Mouse (Mus musculus): Measurements from ENCODE around the gene Tbc1d8. TPM values are rescaled to one million over a fixed set of nuclear protein-coding genes. Genes with fewer than 3 reads are reported as not detected.

Tbc1d8 gene
- polyA plus RNA-seq, 1 experiment from 2014 or later = 10.0 TPM

DNA sequence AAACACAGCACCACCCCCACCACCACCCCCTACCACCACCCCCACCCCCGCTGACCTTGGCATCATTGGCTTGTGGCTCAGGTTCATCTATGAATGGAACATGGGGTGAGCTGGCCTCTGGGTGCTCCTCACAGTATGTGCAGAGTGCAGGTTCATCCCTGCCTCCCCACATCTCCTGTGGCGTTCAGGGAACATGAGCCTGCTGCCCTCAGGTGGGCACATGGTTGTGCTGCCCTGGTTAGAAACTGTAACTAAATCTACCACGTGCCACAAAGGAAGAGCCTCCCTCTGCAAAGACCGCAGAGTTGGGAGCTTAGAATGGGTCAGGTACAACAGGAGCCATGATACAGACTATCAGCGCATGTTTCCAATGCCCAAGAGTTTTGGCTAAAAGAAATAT is 135.3 kb downstream of the Tbc1d8 start:
- WGBS = 87% methylated on average over 5 of the region's 5 CpGs

DNA sequence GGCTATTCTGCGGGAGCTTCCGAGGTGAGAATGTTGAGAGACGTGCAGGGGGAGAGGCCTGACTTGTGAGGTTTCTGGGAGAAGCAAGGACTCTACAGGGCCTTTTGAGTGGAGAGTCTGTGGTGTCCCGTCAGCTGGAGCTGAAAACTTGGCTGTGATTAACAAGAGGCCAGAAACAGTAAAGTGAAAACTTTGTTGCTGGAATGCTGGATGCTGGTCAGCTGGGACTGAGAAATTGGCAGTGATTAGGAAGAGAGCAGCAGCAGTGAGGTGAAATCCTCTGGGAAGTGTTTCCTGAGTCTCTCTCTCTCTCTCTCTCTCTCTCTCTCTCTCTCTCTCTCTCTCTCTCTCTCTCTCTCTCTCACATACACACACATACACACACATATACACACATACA is 136.7 kb downstream of the Tbc1d8 start:
- no peak for ATAC-seq (ENCODE audit: low FRiP score)
- no peaks in the 10 kb centered on the region for H3K27me3 ChIP-seq (ENCODE audit: control insufficient read depth, insufficient read depth, low read length)
- no peaks in the 10 kb centered on the region for H3K36me3 ChIP-seq (replicated peaks; ENCODE audit: control insufficient read depth, insufficient read depth)
- no peaks in the 10 kb centered on the region for H3K9me3 ChIP-seq (ENCODE audit: control insufficient read depth, low read length)
- no peak overlapping the region for H3K4me2 ChIP-seq (replicated peaks)
- no peak overlapping the region for H3K4me3 ChIP-seq (replicated peaks; ENCODE audit: low read length)
- no peak overlapping the region for H3K27ac ChIP-seq
- 81% methylated on average over 4 of the region's 4 CpGs for WGBS
- H3K4me1 ChIP-seq (replicated peaks; ENCODE audit: control insufficient read depth, insufficient read depth, low read length) = no peaks in the 10 kb centered on the region
- H3K9ac ChIP-seq = no peak overlapping the region
- DNase-seq (ENCODE audit: low spot score) = no peak

More for the DNA sequence above, 135.3 kb downstream of the Tbc1d8 start:
- H3K9me3 ChIP-seq (ENCODE audit: control insufficient read depth, low read length) = no peaks in the 10 kb centered on the region
- H3K4me1 ChIP-seq (replicated peaks; ENCODE audit: control insufficient read depth, insufficient read depth, low read length) = no peaks in the 10 kb centered on the region
- no peak overlapping the region for H3K4me2 ChIP-seq (replicated peaks)
- H3K27ac ChIP-seq = no peak overlapping the region
- DNase-seq (ENCODE audit: low spot score) (no peak), ATAC-seq (ENCODE audit: low FRiP score) (no peak)
- H3K4me3 ChIP-seq (replicated peaks; ENCODE audit: low read length) = no peak overlapping the region
- no peaks in the 10 kb centered on the region for H3K36me3 ChIP-seq (replicated peaks; ENCODE audit: control insufficient read depth, insufficient read depth)
- H3K9ac ChIP-seq = no peak overlapping the region
- H3K27me3 ChIP-seq (ENCODE audit: control insufficient read depth, insufficient read depth, low read length) = no peaks in the 10 kb centered on the region

DNA sequence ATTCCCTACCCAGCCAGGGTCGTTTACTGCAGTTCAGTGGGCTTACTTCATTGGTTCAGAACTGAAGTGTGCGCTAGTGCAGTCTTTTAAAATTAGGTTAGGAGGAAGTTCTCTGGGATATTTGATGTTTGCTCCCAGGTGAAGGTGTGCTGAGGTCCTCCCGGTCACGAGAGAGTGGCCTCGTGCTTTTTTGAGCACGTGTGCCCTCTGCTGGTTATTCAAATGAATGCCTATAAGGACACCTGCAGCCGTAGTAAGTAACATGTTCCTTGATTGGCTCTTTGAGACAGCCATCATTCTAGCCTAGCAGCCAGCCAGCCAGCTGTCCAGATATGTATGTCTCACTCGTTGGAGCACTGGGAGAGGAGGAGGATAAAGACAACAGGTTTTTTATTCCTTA is 137.9 kb downstream of the Tbc1d8 start:
- Histone ChIP-seq H3K9ac (no peak overlapping the region), H3K4me3 (replicated peaks; ENCODE audit: low read length) (no peak overlapping the region), H3K27ac (no peak overlapping the region), H3K27me3 (ENCODE audit: control insufficient read depth, insufficient read depth, low read length) (no peaks in the 10 kb centered on the region), H3K36me3 (replicated peaks; ENCODE audit: control insufficient read depth, insufficient read depth) (no peaks in the 10 kb centered on the region), H3K4me1 (replicated peaks; ENCODE audit: control insufficient read depth, insufficient read depth, low read length) (no peaks in the 10 kb centered on the region), H3K9me3 (ENCODE audit: control insufficient read depth, low read length) (no peaks in the 10 kb centered on the region), H3K4me2 (replicated peaks) (no peak overlapping the region)
- ATAC-seq (ENCODE audit: low FRiP score) (no peak), DNase-seq (ENCODE audit: low spot score) (peak; percentile 74)
- WGBS = 27% methylated on average over 8 of the region's 8 CpGs

DNA sequence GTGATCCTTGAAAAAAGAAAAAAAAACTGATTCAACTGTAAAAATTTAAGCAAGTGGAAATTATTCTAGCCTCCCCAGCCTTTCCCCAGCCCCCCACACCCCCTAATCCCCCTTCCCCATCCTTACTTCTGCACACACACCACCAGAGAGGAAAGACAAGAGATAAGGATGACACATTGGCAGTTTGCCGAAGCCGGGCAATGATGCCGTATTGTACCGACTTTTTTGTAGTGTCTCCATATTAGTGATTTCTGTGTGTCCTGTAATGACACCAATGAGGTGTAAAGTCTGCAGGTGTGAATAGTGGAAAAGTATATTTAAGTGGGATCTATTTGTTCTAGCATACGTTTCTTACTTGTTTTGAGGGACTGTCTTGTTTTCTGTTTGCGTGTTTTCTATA is 138.4 kb downstream of the Tbc1d8 start:
- WGBS = 86% methylated on average over 6 of the region's 6 CpGs
- no peak overlapping the region for H3K4me2 ChIP-seq (replicated peaks)
- no peaks in the 10 kb centered on the region for H3K36me3 ChIP-seq (replicated peaks; ENCODE audit: control insufficient read depth, insufficient read depth)
- H3K4me3 ChIP-seq (replicated peaks; ENCODE audit: low read length) = no peak overlapping the region
- no peaks in the 10 kb centered on the region for H3K27me3 ChIP-seq (ENCODE audit: control insufficient read depth, insufficient read depth, low read length)
- ATAC-seq (ENCODE audit: low FRiP score) (no peak), DNase-seq (ENCODE audit: low spot score) (no peak)
- H3K4me1 ChIP-seq (replicated peaks; ENCODE audit: control insufficient read depth, insufficient read depth, low read length) = no peaks in the 10 kb centered on the region
- H3K9ac ChIP-seq = no peak overlapping the region
- H3K27ac ChIP-seq = no peak overlapping the region
- H3K9me3 ChIP-seq (ENCODE audit: control insufficient read depth, low read length) = no peaks in the 10 kb centered on the region

DNA sequence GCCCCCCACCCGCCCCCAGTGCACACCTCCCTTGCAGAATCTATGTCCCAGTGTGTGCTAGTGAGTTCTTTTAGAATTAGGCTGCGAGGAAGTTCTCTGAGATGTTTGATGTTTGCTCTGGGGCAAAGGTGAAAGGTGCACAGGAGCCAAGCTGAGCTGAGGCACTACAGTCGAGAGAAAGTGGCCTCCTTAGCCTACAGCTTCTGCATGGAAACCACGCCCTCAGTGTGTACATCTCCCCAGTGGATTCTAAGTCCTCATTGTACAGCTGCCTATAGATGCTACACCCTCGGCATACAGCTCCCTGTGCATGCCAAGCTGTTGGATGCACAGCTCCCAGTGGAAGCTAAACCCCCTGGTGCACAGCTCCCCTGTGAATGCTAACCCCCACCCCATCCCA is 139.1 kb downstream of the Tbc1d8 start:
- H3K9me3 ChIP-seq (ENCODE audit: control insufficient read depth, low read length) = no peaks in the 10 kb centered on the region
- no peak overlapping the region for H3K27ac ChIP-seq
- no peaks in the 10 kb centered on the region for H3K4me1 ChIP-seq (replicated peaks; ENCODE audit: control insufficient read depth, insufficient read depth, low read length)
- no peaks in the 10 kb centered on the region for H3K36me3 ChIP-seq (replicated peaks; ENCODE audit: control insufficient read depth, insufficient read depth)
- DNase-seq (ENCODE audit: low spot score) (no peak), ATAC-seq (ENCODE audit: low FRiP score) (no peak)
- no peak overlapping the region for H3K4me2 ChIP-seq (replicated peaks)
- H3K9ac ChIP-seq = no peak overlapping the region
- H3K4me3 ChIP-seq (replicated peaks; ENCODE audit: low read length) = no peak overlapping the region
- 50% methylated on average over 5 of the region's 5 CpGs for WGBS
- H3K27me3 ChIP-seq (ENCODE audit: control insufficient read depth, insufficient read depth, low read length) = no peaks in the 10 kb centered on the region

DNA sequence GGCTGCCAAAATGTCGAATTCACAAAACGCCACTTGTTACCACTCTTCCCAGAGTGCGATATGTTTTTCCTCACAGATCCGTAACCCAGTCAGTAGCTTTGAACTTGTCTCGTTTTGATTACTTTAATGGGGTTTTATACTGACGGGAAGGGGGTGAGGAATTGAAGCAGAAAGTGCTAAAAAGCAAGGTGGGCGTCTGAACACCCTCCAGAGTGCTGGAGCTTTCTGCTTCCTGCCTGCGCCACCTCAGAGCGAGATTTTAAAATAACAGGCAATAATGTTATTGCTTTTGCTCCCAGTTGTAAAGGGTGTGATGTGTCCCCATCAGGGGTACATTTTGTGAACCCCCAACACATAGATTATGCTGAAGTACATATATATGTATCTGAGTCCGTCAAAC is 139.7 kb downstream of the Tbc1d8 start:
- Histone ChIP-seq H3K9me3 (ENCODE audit: control insufficient read depth, low read length) (no peaks in the 10 kb centered on the region), H3K36me3 (replicated peaks; ENCODE audit: control insufficient read depth, insufficient read depth) (no peaks in the 10 kb centered on the region), H3K27me3 (ENCODE audit: control insufficient read depth, insufficient read depth, low read length) (no peaks in the 10 kb centered on the region), H3K4me2 (replicated peaks) (no peak overlapping the region), H3K4me1 (replicated peaks; ENCODE audit: control insufficient read depth, insufficient read depth, low read length) (no peaks in the 10 kb centered on the region), H3K27ac (no peak overlapping the region), H3K4me3 (replicated peaks; ENCODE audit: low read length) (no peak overlapping the region), H3K9ac (no peak overlapping the region)
- no peak for ATAC-seq (ENCODE audit: low FRiP score)
- DNase-seq (ENCODE audit: low spot score) = no peak
- 84% methylated on average over 10 of the region's 10 CpGs for WGBS

DNA sequence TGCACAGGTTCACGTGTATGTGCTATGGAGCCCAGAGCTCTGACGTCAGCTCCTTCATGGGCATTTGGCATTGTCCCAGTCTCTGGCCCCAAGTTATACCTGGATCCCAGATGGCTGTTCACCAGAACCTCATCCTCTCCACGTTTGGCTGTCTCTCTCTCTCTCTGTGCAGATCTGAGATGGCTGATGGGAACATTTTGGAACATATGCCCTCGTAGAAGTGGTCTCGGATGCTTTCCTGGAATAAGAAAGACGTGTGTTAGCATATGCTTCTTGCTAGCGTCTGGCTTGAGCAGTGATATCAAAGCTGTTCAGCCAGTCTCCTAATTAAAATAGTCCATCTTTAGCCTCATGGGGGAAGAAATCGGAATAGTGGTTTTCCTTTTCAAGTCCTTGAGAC is 141.8 kb downstream of the Tbc1d8 start:
- no peaks in the 10 kb centered on the region for H3K27me3 ChIP-seq (ENCODE audit: control insufficient read depth, insufficient read depth, low read length)
- no peak overlapping the region for H3K9ac ChIP-seq
- no peaks in the 10 kb centered on the region for H3K4me1 ChIP-seq (replicated peaks; ENCODE audit: control insufficient read depth, insufficient read depth, low read length)
- no peaks in the 10 kb centered on the region for H3K36me3 ChIP-seq (replicated peaks; ENCODE audit: control insufficient read depth, insufficient read depth)
- H3K4me3 ChIP-seq (replicated peaks; ENCODE audit: low read length) = no peak overlapping the region
- no peak for ATAC-seq (ENCODE audit: low FRiP score)
- no peak overlapping the region for H3K4me2 ChIP-seq (replicated peaks)
- no peaks in the 10 kb centered on the region for H3K9me3 ChIP-seq (ENCODE audit: control insufficient read depth, low read length)
- DNase-seq (ENCODE audit: low spot score) = no peak
- H3K27ac ChIP-seq = no peak overlapping the region
- WGBS = 87% methylated on average over 8 of the region's 8 CpGs

DNA sequence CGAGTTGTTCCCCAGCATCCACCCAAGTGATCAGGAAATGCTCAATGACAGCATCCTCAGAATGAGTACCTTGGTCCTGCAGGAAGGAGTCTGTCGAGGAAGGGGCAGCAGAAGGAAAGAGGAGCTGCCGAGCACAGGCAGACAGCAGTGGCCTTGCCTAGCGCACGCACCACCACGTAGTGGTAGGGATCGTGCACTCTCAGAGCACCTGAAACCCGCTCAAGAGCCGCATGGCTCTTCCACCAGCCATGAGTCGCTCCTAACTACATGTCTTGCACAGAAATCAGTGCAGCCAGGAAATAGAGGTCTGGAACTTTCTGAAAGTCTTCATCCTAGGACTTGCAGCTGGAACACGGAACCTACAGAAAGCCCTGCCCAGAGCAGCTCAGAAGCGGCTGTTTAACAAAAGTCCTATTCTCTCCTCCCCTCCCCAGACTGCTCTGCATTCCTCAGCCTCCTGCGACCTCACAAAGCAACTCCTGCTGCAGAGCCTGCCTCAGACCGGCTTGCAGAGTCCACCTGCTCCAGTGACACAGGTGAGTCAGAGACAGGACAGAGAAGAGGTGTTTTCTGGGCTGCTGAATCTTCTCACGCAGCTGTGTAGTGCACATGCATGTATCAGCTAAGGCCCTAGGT is 142.9 kb downstream of the Tbc1d8 start:
- no peak for ATAC-seq (ENCODE audit: low FRiP score)
- no peak overlapping the region for H3K27ac ChIP-seq
- no peaks in the 10 kb centered on the region for H3K9me3 ChIP-seq (ENCODE audit: control insufficient read depth, low read length)
- no peaks in the 10 kb centered on the region for H3K36me3 ChIP-seq (replicated peaks; ENCODE audit: control insufficient read depth, insufficient read depth)
- H3K9ac ChIP-seq = no peak overlapping the region
- no peaks in the 10 kb centered on the region for H3K4me1 ChIP-seq (replicated peaks; ENCODE audit: control insufficient read depth, insufficient read depth, low read length)
- WGBS = 31% methylated on average over 15 of the region's 15 CpGs
- no peak for DNase-seq (ENCODE audit: low spot score)
- no peak overlapping the region for H3K4me3 ChIP-seq (replicated peaks; ENCODE audit: low read length)
- no peak overlapping the region for H3K4me2 ChIP-seq (replicated peaks)
- H3K27me3 ChIP-seq (ENCODE audit: control insufficient read depth, insufficient read depth, low read length) = no peaks in the 10 kb centered on the region

DNA sequence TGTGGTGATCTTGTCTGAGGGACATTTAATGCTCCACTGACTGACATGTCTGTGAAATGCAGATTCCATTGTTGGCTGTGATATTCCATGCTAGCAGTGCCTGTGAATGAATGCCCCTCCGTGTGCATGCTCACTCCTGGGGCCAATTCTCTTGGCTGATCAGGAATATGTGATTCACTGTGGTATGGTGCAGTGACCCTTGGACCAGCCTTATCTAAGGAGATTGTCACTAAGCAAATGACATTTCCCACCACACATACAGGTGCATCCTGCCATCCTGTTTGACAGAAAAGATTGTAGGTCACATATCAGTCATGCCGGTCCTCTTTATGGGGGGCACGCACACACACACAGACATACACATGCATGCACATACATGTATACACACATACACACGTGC is 146.1 kb downstream of the Tbc1d8 start:
- no peak for ATAC-seq (ENCODE audit: low FRiP score)
- WGBS = 82% methylated on average over 4 of the region's 4 CpGs
- H3K27me3 ChIP-seq (ENCODE audit: control insufficient read depth, insufficient read depth, low read length) = no peaks in the 10 kb centered on the region

More for the DNA sequence above, 146.1 kb downstream of the Tbc1d8 start:
- Histone ChIP-seq H3K9ac (no peak overlapping the region), H3K4me2 (replicated peaks) (no peak overlapping the region), H3K4me1 (replicated peaks; ENCODE audit: control insufficient read depth, insufficient read depth, low read length) (no peaks in the 10 kb centered on the region), H3K36me3 (replicated peaks; ENCODE audit: control insufficient read depth, insufficient read depth) (no peaks in the 10 kb centered on the region), H3K4me3 (replicated peaks; ENCODE audit: low read length) (no peak overlapping the region), H3K27ac (no peak overlapping the region), H3K9me3 (ENCODE audit: control insufficient read depth, low read length) (no peaks in the 10 kb centered on the region)
- no peak for DNase-seq (ENCODE audit: low spot score)

Data from hindbrain, embryonic 14.5 days (tissue).